8 mouse cellular contexts compared by ENCODE assay signal in genomic region chr6:47835984-47836521, GRCm38 (mm10). TPM values are rescaled to one million over a fixed set of nuclear protein-coding genes. Genes with fewer than 3 reads are reported as not detected.
DNase-seq lines count a peak whose midpoint lies in the region; ATAC-seq and TF ChIP-seq lines count a peak whose summit lies in the region.

No protein-coding gene starts in this region.

- ATAC-seq in forebrain, postnatal 0 days: peak; percentile 67
- peak; percentile 76 for ATAC-seq in hindbrain, embryonic 14.5 days (ENCODE audit: low FRiP score)

- H3K27ac ChIP-seq in forebrain, postnatal 0 days (ENCODE audit: low read depth, low read length): peak overlapping the region; percentile 92
- peak overlapping the region; percentile 96 for H3K27ac ChIP-seq in hindbrain, embryonic 14.5 days

- under 1% methylated on average over 49 of the region's 49 CpGs for WGBS in forebrain, postnatal 0 days
- WGBS in hindbrain, embryonic 14.5 days: under 1% methylated on average over 49 of the region's 49 CpGs

- peak overlapping the region; percentile 63 for H3K4me2 ChIP-seq in forebrain, postnatal 0 days (ENCODE audit: low read depth)
- peak overlapping the region; percentile 63 for H3K4me2 ChIP-seq in hindbrain, embryonic 14.5 days (replicated peaks)

- no peaks in the 10 kb centered on the region for H3K9me3 ChIP-seq in forebrain, postnatal 0 days (ENCODE audit: low read length)
- no peaks in the 10 kb centered on the region for H3K9me3 ChIP-seq in hindbrain, embryonic 14.5 days (ENCODE audit: control insufficient read depth, low read length)

- peaks cover 6% of the 10 kb centered on the region for H3K4me1 ChIP-seq in forebrain, postnatal 0 days (ENCODE audit: insufficient read depth)
- H3K4me1 ChIP-seq in hindbrain, embryonic 14.5 days (replicated peaks; ENCODE audit: control insufficient read depth, insufficient read depth, low read length): peaks cover 13% of the 10 kb centered on the region; the same call in 1 of the 2 replicates

- DNase-seq in Muller cell, postnatal 12 days (ENCODE audit: inconsistent ontology term): peak; percentile 70
- peak; percentile 56 for DNase-seq in cerebellum, adult 8-10 months
- DNase-seq in forebrain, postnatal 0 days: peak; percentile 71
- DNase-seq in hindbrain, embryonic 14.5 days (ENCODE audit: low spot score): peak; percentile 57
- peak; percentile 29 to 52 for DNase-seq in layer of hippocampus, postnatal 25 days (ENCODE audit: extremely low spot score in 1 of 2, low spot score in 1 of 2)
- peak; percentile 44 for DNase-seq in lung, postnatal 36 days
- DNase-seq in retina, adult 2 months (ENCODE audit: low read depth, low spot score): peak; percentile 13
- peak; percentile 63 for DNase-seq in thymus, postnatal 25 days

- peak overlapping the region; percentile 96 for H3K9ac ChIP-seq in forebrain, postnatal 0 days
- peak overlapping the region; percentile 95 for H3K9ac ChIP-seq in hindbrain, embryonic 14.5 days

- peaks cover 4% of the 10 kb centered on the region; the same call in 1 of the 2 replicates for H3K36me3 ChIP-seq in forebrain, postnatal 0 days (ENCODE audit: insufficient read depth)
- peaks cover 11% of the 10 kb centered on the region for H3K36me3 ChIP-seq in hindbrain, embryonic 14.5 days (replicated peaks; ENCODE audit: control insufficient read depth, insufficient read depth)

- TF ChIP-seq CTCF in forebrain, postnatal 0 days (IDR thresholded peaks at IDR 0.05; ENCODE audit: low read depth): no peak

- H3K4me3 ChIP-seq in forebrain, postnatal 0 days (ENCODE audit: low read depth, low read length): peak overlapping the region; percentile 73
- H3K4me3 ChIP-seq in hindbrain, embryonic 14.5 days (replicated peaks; ENCODE audit: low read length): peak overlapping the region; percentile 89

- H3K27me3 ChIP-seq in forebrain, postnatal 0 days (ENCODE audit: insufficient read depth, low read length): no peaks in the 10 kb centered on the region
- no peaks in the 10 kb centered on the region for H3K27me3 ChIP-seq in hindbrain, embryonic 14.5 days (ENCODE audit: control insufficient read depth, insufficient read depth, low read length)

RNA-seq across cellular contexts. Expression of gene Zfp398, which starts 0.6 kb away (rescaled TPM):
- total RNA-seq in forebrain, postnatal 0 days (2014; rRNA removed): 23.5 and 28.2 TPM in 2 replicates
- polyA plus RNA-seq in forebrain, postnatal 0 days (2015; fragmentation: Nextera tagmentation; extraction: Ambion mirVana): 7.1 and 11.1 TPM in 2 replicates
- polyA plus RNA-seq in hindbrain, embryonic 14.5 days (2014; fragmentation: Nextera tagmentation; extraction: Ambion mirVana): 15.7 and 18.6 TPM in 2 replicates
- total RNA-seq in layer of hippocampus, postnatal 25 days (2021): 10 to 100 TPM; 18.5 to 23.5 TPM

RNA-seq across cellular contexts. Expression of gene Zfp786, which starts 5.4 kb away (rescaled TPM):
- 22.2 and 23.8 TPM in 2 replicates for total RNA-seq in forebrain, postnatal 0 days (2014; rRNA removed)
- 5.1 and 5.5 TPM in 2 replicates for polyA plus RNA-seq in forebrain, postnatal 0 days (2015; fragmentation: Nextera tagmentation; extraction: Ambion mirVana)
- polyA plus RNA-seq in hindbrain, embryonic 14.5 days (2014; fragmentation: Nextera tagmentation; extraction: Ambion mirVana): 13.6 and 13.7 TPM in 2 replicates
- 1 to 10 TPM; 3.8 to 4.9 TPM for total RNA-seq in layer of hippocampus, postnatal 25 days (2021)

RNA-seq across cellular contexts. Expression of gene Pdia4, which starts 22.8 kb away (rescaled TPM):
- total RNA-seq in forebrain, postnatal 0 days (2014; rRNA removed): 97.7 and 104 TPM in 2 replicates
- polyA plus RNA-seq in forebrain, postnatal 0 days (2015; fragmentation: Nextera tagmentation; extraction: Ambion mirVana): 70.5 and 83.7 TPM in 2 replicates
- polyA plus RNA-seq in hindbrain, embryonic 14.5 days (2014; fragmentation: Nextera tagmentation; extraction: Ambion mirVana): 149 and 168 TPM in 2 replicates
- 10 to 100 TPM; 53.5 to 67.5 TPM for total RNA-seq in layer of hippocampus, postnatal 25 days (2021)

RNA-seq across cellular contexts. Expression of gene Zfp282, which starts 41.0 kb away (rescaled TPM):
- 41.8 and 48.5 TPM in 2 replicates for total RNA-seq in forebrain, postnatal 0 days (2014; rRNA removed)
- 15.4 and 16.7 TPM in 2 replicates for polyA plus RNA-seq in forebrain, postnatal 0 days (2015; fragmentation: Nextera tagmentation; extraction: Ambion mirVana)
- 18.7 and 18.9 TPM in 2 replicates for polyA plus RNA-seq in hindbrain, embryonic 14.5 days (2014; fragmentation: Nextera tagmentation; extraction: Ambion mirVana)
- 10 to 100 TPM; 15.3 to 17.1 TPM for total RNA-seq in layer of hippocampus, postnatal 25 days (2021)

Comparison
In these comparisons a context has a peak if more than half of its experiments do, and no peak if none do; other contexts are left out.
1. Peak in every context shown above with its lines: DNase-seq, ATAC-seq, H3K4me3 ChIP-seq and H3K27ac ChIP-seq.
2. DNase-seq: peak in every context shown above with its lines; median percentile 71 in forebrain, postnatal 0 days; 70 in Muller cell, postnatal 12 days; 63 in thymus, postnatal 25 days; 57 in hindbrain, embryonic 14.5 days; 56 in cerebellum, adult 8-10 months; 44 in lung, postnatal 36 days; 40 in layer of hippocampus, postnatal 25 days; 13 in retina, adult 2 months.